Mouse (Mus musculus) T-cell, adult 66 days (primary cell): ENCODE results near the gene Cfap300. TPM values are rescaled to one million over a fixed set of nuclear protein-coding genes. Genes with fewer than 3 reads are reported as not detected.

Experiments
- total RNA-seq, 2 experiments: library from RNA; stranded (reverse); gene quantifications; 3 replicates in 1 of 2; 4 replicates in 1 of 2; pipeline ENCODE4 v1.2.4; 2023

Cfap300 gene
- 1 to 10 TPM in 1 of 2 experiments, not detected in 1; 1.2 TPM for total RNA-seq

DNA sequence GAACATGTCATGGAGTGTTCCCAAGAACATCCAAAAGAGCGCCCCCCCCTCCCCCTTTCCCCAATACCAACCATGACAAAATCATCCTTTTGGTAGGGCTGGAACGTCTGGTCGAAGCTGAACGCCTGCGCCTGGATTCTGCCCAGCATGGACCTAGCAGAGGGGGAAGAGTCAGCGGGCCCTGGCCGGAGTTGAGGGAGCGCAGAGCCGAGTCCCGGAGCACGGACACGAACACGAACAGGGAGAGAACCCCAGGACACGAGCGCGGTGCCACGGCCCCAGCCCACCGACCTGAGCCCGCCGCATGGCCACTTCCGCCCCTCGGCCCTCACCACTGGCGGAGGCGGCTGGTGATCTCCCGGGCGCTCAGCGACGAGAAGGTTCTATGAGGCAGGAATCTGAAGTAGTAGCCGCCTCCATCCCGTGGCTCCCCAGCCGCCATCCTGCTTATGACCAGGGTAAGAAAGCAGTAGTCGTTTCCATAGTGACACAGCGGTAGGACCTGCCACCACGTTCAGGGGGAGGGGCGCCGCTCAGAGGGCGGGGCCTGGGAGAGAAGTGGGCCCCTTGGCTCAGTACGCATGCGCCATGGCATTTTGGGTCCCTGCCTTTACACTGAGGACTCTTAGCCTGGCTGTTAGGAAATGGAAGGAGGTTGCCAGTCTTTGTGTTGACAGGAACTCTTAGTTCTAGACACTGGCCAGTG is at the start of gene Cfap300:
Gene Cfap300 (minus strand): TSS at position 486 of the 706 bp plus-strand sequence.

DNA sequence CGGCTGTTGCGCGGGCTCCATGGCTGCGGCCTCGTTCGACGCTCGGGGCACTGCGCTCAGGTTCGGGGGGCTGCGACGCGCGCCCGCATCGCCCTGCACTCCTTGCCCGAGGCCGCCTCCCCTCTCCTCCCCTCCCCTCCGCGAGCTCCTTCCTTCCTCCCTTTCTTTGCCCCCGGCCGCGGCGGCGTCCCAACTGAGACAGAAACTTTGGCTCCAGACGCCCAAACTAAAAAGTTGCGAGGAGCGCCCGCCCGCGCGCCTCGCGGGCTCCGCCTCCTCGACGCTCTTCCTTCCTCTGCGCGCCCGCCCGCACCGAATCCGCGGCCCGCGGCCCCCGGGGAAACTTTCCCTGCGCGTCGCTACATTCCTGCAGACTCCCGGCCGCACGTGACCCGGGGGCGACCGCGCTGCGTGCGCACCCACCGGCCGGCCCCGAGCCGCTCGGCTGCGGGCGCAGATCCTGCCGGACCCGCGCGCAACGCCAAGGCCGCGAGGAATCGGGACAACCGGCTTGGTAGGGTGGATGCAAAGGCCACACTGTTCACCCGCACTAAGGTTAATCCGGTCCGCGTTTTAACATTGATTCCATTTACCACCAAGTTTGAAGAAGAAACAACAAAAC is 38.1 kb downstream of the Cfap300 start, which contains the start of gene Yap1:
Gene Yap1 (minus strand): TSS at position 227 of the 622 bp plus-strand sequence.

Other genes starting within 250 kb of the Cfap300 start
- gene Birc2, start 205.8 kb downstream of the Cfap300 start, total RNA-seq = 100 to 1,000 TPM; 106 to 129 TPM
- gene Birc3, start 169.6 kb downstream of the Cfap300 start, total RNA-seq = 100 to 1,000 TPM; 165 to 208 TPM
- gene Yap1, start 38.2 kb downstream of the Cfap300 start, total RNA-seq = not detected
- gene Cep126, start 91.5 kb upstream of the Cfap300 start, total RNA-seq = not detected